Mouse (Mus musculus) kidney, adult 2 months (tissue): Measurements from ENCODE around the gene Hoxc13.

ENCODE experiments used
- CTCF ChIP-seq: fragments of 200-500 bp; conservative IDR thresholded peaks from 2 replicates; pipeline ENCODE4 v1.5.1; 2011; ENCODE audit warnings: low read depth, mild to moderate bottlenecking, control low read depth, low read length, moderate library complexity, mixed read lengths; ENCODE audit not compliant: insufficient read depth, insufficient read length
- POLR2A ChIP-seq: fragments of 200-500 bp; IDR thresholded peaks from one replicate; pipeline ENCODE4 v1.6.1; 2011; ENCODE audit warnings: low read depth, low read length, control low read depth

GRCm38 (mm10) chr15:102948842-102949241, 27.9 kb downstream of the Hoxc13 start:
- TF ChIP-seq CTCF (no peak), POLR2A (no peak)
